Mouse (Mus musculus) olfactory bulb, adult 2 months (tissue): Measurements from ENCODE around the gene Sectm1b.

Experiments used
- CTCF ChIP-seq: fragments of 200-500 bp; IDR thresholded peaks from 2 replicates; pipeline ENCODE4 v1.5.1; 2012; ENCODE audit warnings: low read depth, mild to moderate bottlenecking, low read length, moderate library complexity; ENCODE audit not compliant: insufficient read depth
- POLR2A ChIP-seq: fragments of 200-500 bp; IDR thresholded peaks from 2 replicates; pipeline ENCODE4 v1.6.1; 2012; ENCODE audit warnings: mild to moderate bottlenecking, low read depth, low read length, moderate library complexity; ENCODE audit not compliant: insufficient read depth

DNA sequence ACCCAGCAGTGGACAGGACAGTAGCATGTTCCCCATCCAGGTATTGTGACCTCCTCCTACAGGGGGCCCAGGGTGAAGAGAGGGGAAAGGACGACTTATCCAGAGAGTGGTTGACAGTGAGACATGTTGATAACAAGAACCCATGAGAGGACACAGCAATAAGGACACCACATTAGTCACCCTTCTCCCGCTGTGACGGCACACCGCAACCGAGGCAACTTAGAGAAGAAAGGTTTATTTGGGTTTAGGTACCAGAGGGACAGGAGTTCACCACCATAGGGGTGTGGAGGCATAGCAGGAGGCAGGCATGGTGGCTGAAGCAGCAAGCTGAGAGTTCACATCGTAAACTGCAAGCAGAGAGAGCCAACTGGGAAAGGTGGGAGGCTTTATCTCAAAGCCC, 57.2 kb downstream of the Sectm1b start:
- TF ChIP-seq POLR2A = no peak
- no peak for TF ChIP-seq CTCF
